Comparison of ENCODE assay signal across 11 mouse cellular contexts in the genomic region with DNA sequence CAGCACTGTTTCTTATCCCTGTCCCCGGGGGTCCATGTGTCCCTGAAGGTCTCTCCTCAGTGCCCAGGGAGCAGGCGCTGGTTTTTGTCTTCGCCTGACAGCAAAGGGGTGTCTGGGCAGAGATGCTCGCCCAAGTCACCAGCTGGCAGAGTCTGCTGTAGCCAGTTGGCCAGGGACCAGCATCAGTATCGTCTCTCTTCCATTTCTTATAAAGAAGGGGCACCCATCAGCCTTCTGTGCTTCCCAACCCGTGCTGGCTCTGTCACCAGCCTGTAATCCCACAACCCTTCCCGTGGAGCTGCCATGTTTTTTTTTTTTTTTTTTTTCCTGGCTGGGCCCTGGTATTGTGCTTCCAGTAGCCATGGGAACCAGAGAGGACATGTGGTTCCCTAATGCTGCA. TPM values are rescaled to one million over a fixed set of nuclear protein-coding genes. Genes with fewer than 3 reads are reported as not detected.
DNase-seq lines count a peak whose midpoint lies in the region; ATAC-seq lines count a peak whose summit lies in the region.
"Had no signal": no experiment of that assay in that cellular context is flagged by ENCODE, and none has a peak within 500 bp of the region (broad histone marks: within the 10 kb centered on the region; RNA-seq: fewer than 3 reads in every experiment).

No protein-coding gene starts in this region.

- DNase-seq in kidney, adult 18-20 months: peak; percentile 29
- no peak for DNase-seq in kidney, adult 8-10 months
- DNase-seq in right cerebral cortex, postnatal 10 days (ENCODE audit: low spot score in 2 of 2): peak; percentile 67 to 70
- DNase-seq in right cerebral cortex, adult 2 months (ENCODE audit: low spot score in 2 of 2): no peak

- no peaks in the 10 kb centered on the region for H3K36me3 ChIP-seq in hindbrain, embryonic 13.5 days
- no peaks in the 10 kb centered on the region for H3K36me3 ChIP-seq in neural tube, embryonic 14.5 days (ENCODE audit: control insufficient read depth, insufficient read depth, low read length)
- H3K36me3 ChIP-seq in heart, embryonic 11.5 days (ENCODE audit: control insufficient read depth, insufficient read depth, low read length): no peaks in the 10 kb centered on the region

- no peak overlapping the region for H3K4me2 ChIP-seq in hindbrain, embryonic 13.5 days
- no peak overlapping the region for H3K4me2 ChIP-seq in neural tube, embryonic 14.5 days (ENCODE audit: low read depth, low read length)
- H3K4me2 ChIP-seq in heart, embryonic 11.5 days: no peak overlapping the region

- no peak overlapping the region for H3K9ac ChIP-seq in hindbrain, embryonic 13.5 days
- no peak overlapping the region for H3K9ac ChIP-seq in neural tube, embryonic 14.5 days (replicated peaks; ENCODE audit: low read depth, low read length)
- no peak overlapping the region for H3K9ac ChIP-seq in heart, embryonic 11.5 days (ENCODE audit: low read depth, low read length)

- WGBS in hindbrain, embryonic 13.5 days: 47% methylated on average over 7 of the region's 7 CpGs
- WGBS in neural tube, embryonic 14.5 days: 22% methylated on average over 7 of the region's 7 CpGs
- WGBS in heart, embryonic 11.5 days (ENCODE audit: insufficient replicate concordance): 75% methylated on average over 7 of the region's 7 CpGs

- 0 out of 2 replicates have a peak, but pooled peaks have one; percentile 2 for ATAC-seq in hindbrain, embryonic 13.5 days (ENCODE audit: low FRiP score)
- ATAC-seq in neural tube, embryonic 14.5 days (ENCODE audit: low read depth): no peak; the same call in 1 of the 2 replicates
- ATAC-seq in heart, embryonic 11.5 days (replicated peaks; ENCODE audit: insufficient number of reproducible peaks, low FRiP score, low TSS enrichment): no peak
- ATAC-seq in activated CD4-positive, CD25-positive, alpha-beta regulatory T cell, adult 4 months: no peak
- ATAC-seq: lung, postnatal 0 days had no signal

- H3K4me1 ChIP-seq in hindbrain, embryonic 13.5 days (replicated peaks): peaks cover 91% of the 10 kb centered on the region
- peaks cover 38% of the 10 kb centered on the region for H3K4me1 ChIP-seq in neural tube, embryonic 14.5 days (ENCODE audit: control insufficient read depth, insufficient read depth, low read length)
- peaks cover 37% of the 10 kb centered on the region for H3K4me1 ChIP-seq in heart, embryonic 11.5 days (ENCODE audit: control insufficient read depth, insufficient read depth, low read length)

- H3K9me3 ChIP-seq in hindbrain, embryonic 13.5 days: no peaks in the 10 kb centered on the region
- H3K9me3 ChIP-seq in neural tube, embryonic 14.5 days (ENCODE audit: control insufficient read depth, low read length): no peaks in the 10 kb centered on the region
- no peaks in the 10 kb centered on the region for H3K9me3 ChIP-seq in heart, embryonic 11.5 days (replicated peaks; ENCODE audit: control insufficient read depth, low read length)

- H3K27ac ChIP-seq in hindbrain, embryonic 13.5 days: peak overlapping the region; percentile 67
- peak overlapping the region; percentile 34; the same call in 1 of the 2 replicates for H3K27ac ChIP-seq in neural tube, embryonic 14.5 days (ENCODE audit: low read depth, low read length)
- H3K27ac ChIP-seq in heart, embryonic 11.5 days (ENCODE audit: low read depth, low read length): no peak overlapping the region

- H3K27me3 ChIP-seq in hindbrain, embryonic 13.5 days: 0 out of 2 replicates have a peak, but pooled peaks cover 2% of the 10 kb centered on the region
- H3K27me3 ChIP-seq in neural tube, embryonic 14.5 days (ENCODE audit: control insufficient read depth, insufficient read depth, low read length): no peaks in the 10 kb centered on the region
- H3K27me3 ChIP-seq in heart, embryonic 11.5 days (ENCODE audit: control insufficient read depth, insufficient read depth, low read length): peaks cover 12% of the 10 kb centered on the region

- H3K4me3 ChIP-seq in hindbrain, embryonic 13.5 days: no peak overlapping the region
- no peak overlapping the region for H3K4me3 ChIP-seq in neural tube, embryonic 14.5 days (ENCODE audit: low read depth, low read length)
- no peak overlapping the region for H3K4me3 ChIP-seq in heart, embryonic 11.5 days (ENCODE audit: low read depth, low read length)
- H3K4me3 ChIP-seq: myocyte had no signal

RNA-seq across cellular contexts. Expression of a gene that starts 7.3 kb away (rescaled TPM):
- polyA plus RNA-seq in hindbrain, embryonic 13.5 days (2015; fragmentation: Nextera tagmentation; extraction: Ambion mirVana): 158 and 162 TPM in 2 replicates
- polyA plus RNA-seq in neural tube, embryonic 14.5 days (2014; fragmentation: Nextera tagmentation; extraction: Ambion mirVana): 93.5 and 116 TPM in 2 replicates
- 6.4 and 7.5 TPM in 2 replicates for polyA plus RNA-seq in heart, embryonic 11.5 days (2014; fragmentation: Nextera tagmentation; extraction: Ambion mirVana)
- polyA plus RNA-seq in activated CD4-positive, CD25-positive, alpha-beta regulatory T cell, adult 4 months (2017; shearing (Covaris generic)): 1 to 10 TPM; 1.8 to 2.8 TPM

RNA-seq across cellular contexts. Expression of a gene that starts 35.6 kb away (rescaled TPM):
- 1.3 and 1.6 TPM in 2 replicates for polyA plus RNA-seq in hindbrain, embryonic 13.5 days (2015; fragmentation: Nextera tagmentation; extraction: Ambion mirVana)
- polyA plus RNA-seq in neural tube, embryonic 14.5 days (2014; fragmentation: Nextera tagmentation; extraction: Ambion mirVana): 1.1 and 2.0 TPM in 2 replicates
- polyA plus RNA-seq in heart, embryonic 11.5 days (2014; fragmentation: Nextera tagmentation; extraction: Ambion mirVana): 2.0 and 4.5 TPM in 2 replicates
- under 1 TPM; 0.21 to 0.41 TPM for polyA plus RNA-seq in activated CD4-positive, CD25-positive, alpha-beta regulatory T cell, adult 4 months (2017; shearing (Covaris generic))

RNA-seq across cellular contexts. Expression of a gene that starts 58.4 kb away (rescaled TPM):
- not detected in 2 replicates for polyA plus RNA-seq in hindbrain, embryonic 13.5 days (2015; fragmentation: Nextera tagmentation; extraction: Ambion mirVana)
- polyA plus RNA-seq in neural tube, embryonic 14.5 days (2014; fragmentation: Nextera tagmentation; extraction: Ambion mirVana): 0.11 and 0.21 TPM in 2 replicates
- 0.10 and 0.47 TPM in 2 replicates for polyA plus RNA-seq in heart, embryonic 11.5 days (2014; fragmentation: Nextera tagmentation; extraction: Ambion mirVana)
- 1 to 10 TPM; 1.3 to 1.4 TPM for polyA plus RNA-seq in activated CD4-positive, CD25-positive, alpha-beta regulatory T cell, adult 4 months (2017; shearing (Covaris generic))
- polyA plus RNA-seq: limb, embryonic 11.5 days; myocyte had no signal

Comparison
In these comparisons a context has a peak if more than half of its experiments do, and no peak if none do; other contexts are left out.
1. DNase-seq: peak in kidney, adult 18-20 months (single experiment) and right cerebral cortex, postnatal 10 days (2 of 2); none in kidney, adult 8-10 months (0 of 2) and right cerebral cortex, adult 2 months (0 of 2).
2. RNA of a gene that starts 7.3 kb away (polyA plus RNA-seq): 158 to 162 TPM in hindbrain, embryonic 13.5 days and 93.5 to 116 TPM in neural tube, embryonic 14.5 days; 6.4 to 7.5 TPM in heart, embryonic 11.5 days and 1.8 to 2.8 TPM in activated CD4-positive, CD25-positive, alpha-beta regulatory T cell, adult 4 months; every median in the first group is over 10 times any median in the second.